Mouse (Mus musculus) megakaryocyte, embryonic 14.5 days (primary cell): ENCODE measurements around the gene Ubxn2a.

Experiments
- FLI1 ChIP-seq: IDR thresholded peaks from 2 replicates; pipeline ENCODE4 v1.6.1; 2012; ENCODE audit warnings: low read length, inconsistent platforms, mixed read lengths
- GATA1 ChIP-seq: IDR thresholded peaks from 3 replicates; pipeline ENCODE4 v1.6.1; 2012; ENCODE audit warnings: mixed read lengths, low read length, inconsistent platforms, borderline replicate concordance

DNA sequence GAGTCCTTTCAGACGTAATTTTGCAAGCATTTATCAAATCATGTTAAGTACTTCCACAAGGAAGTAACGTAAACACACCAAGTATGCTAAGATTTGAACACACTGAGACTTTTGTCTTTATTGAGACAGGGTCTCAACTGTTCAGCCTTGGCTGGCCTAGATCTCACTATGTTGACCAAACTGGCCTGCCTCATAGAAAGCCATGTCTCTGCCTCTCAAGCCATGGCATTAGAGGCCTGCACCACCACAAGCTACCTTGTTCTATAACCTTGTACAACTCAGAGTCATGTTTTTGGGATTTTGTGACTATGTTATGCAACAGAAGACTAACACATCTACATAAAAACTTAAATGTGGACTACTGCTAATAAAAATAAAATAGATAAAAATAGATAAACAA lies 25.4 kb downstream of the Ubxn2a start:
- no peak for TF ChIP-seq GATA1
- no peak for TF ChIP-seq FLI1
